Mouse (Mus musculus) olfactory bulb, adult 2 months (tissue): ENCODE data around the gene 3110040N11Rik.

Experiments used
- CTCF ChIP-seq: fragments of 200-500 bp; IDR thresholded peaks from 2 replicates; pipeline ENCODE4 v1.5.1; 2012; ENCODE audit warnings: low read depth, mild to moderate bottlenecking, low read length, moderate library complexity; ENCODE audit not compliant: insufficient read depth
- POLR2A ChIP-seq: fragments of 200-500 bp; IDR thresholded peaks from 2 replicates; pipeline ENCODE4 v1.6.1; 2012; ENCODE audit warnings: mild to moderate bottlenecking, low read depth, low read length, moderate library complexity; ENCODE audit not compliant: insufficient read depth

DNA sequence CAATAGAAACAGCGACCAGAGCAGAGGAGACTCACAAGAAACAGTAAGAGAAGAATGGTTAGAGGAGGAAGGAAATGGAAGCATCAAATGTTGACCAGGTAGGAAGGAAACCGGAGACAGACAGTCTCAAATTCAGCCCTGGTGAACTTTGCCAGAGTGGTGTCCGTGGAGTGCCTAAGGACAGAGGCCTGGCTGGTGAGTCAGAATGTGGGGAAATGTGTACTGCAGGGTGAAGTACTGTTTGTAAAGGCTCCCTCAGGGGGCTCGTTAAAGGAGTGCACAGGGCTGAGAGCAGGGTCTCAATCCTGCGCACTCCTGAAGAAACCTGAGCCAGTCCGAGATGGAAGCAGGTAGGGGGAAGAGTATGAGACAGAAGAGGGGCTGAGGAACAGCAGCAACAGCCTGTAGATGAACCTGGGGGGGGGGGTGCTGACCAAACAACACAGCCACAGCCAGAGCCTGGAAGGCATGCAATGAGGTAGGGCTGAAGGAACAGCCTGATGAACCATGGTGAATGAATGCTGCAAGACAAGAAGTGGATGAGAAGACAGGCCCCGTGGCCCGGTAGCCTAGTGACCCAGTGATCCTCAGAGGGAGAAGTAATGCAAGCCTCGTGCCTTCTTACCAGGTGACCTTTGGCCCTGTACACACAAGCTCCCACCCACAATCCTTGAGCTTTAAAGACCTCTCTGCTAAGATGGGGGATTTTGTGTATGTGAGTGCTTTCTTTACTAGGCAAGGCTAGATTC, 53.8 kb downstream of the 3110040N11Rik start:
- TF ChIP-seq CTCF (no peak), POLR2A (no peak)
